Mouse (Mus musculus) myocyte (in vitro differentiated cells): ENCODE data around the gene Hist2h3c2. TPM values are rescaled to one million over a fixed set of nuclear protein-coding genes. Genes with fewer than 3 reads are reported as not detected.

ENCODE experiments used
- H3K27me3 ChIP-seq: one replicate; pipeline ENCODE4 v1.6.1; 2011; ENCODE audit not compliant: control insufficient read depth, insufficient read depth, insufficient read length
- H3K36me3 ChIP-seq: one replicate; pipeline ENCODE4 v1.6.1; 2011; ENCODE audit not compliant: control insufficient read depth, insufficient read depth
- H3K4me2 ChIP-seq: one replicate; pipeline ENCODE4 v1.6.1; 2011; ENCODE audit warnings: low read depth, control low read depth
- H3K4me3 ChIP-seq: one replicate; pipeline ENCODE4 v1.5.1; 2011; ENCODE audit warnings: mild to moderate bottlenecking, control low read depth, moderate library complexity
- H3K79me2 ChIP-seq: one replicate; pipeline ENCODE4 v1.6.1; 2011; ENCODE audit not compliant: control insufficient read depth, insufficient read depth
- H3ac ChIP-seq: one replicate; pipeline ENCODE4 v1.6.1; 2011; ENCODE audit not compliant: control insufficient read depth, insufficient read length
- CEBPB ChIP-seq: IDR thresholded peaks from 2 replicates; pipeline ENCODE4 v1.6.1; 2011; ENCODE audit warnings: mild to moderate bottlenecking, moderate library complexity; ENCODE audit not compliant: poor library complexity, insufficient read depth, severe bottlenecking
- E2F4 ChIP-seq: IDR thresholded peaks from one replicate; pipeline ENCODE4 v1.6.1; 2011; ENCODE audit warnings: mild to moderate bottlenecking, control low read depth, moderate library complexity; ENCODE audit not compliant: insufficient read depth
- MAX ChIP-seq: IDR thresholded peaks from one replicate; pipeline ENCODE4 v1.6.1; 2011; ENCODE audit warnings: low read depth, mild to moderate bottlenecking, control low read depth
- MYOD1 ChIP-seq, 3 experiments: IDR thresholded peaks; one replicate each; pipeline ENCODE4 v1.6.1; 2011; ENCODE audit warnings: control low read depth in 2 of 3, low read depth in 2 of 3, mild to moderate bottlenecking in 2 of 3, moderate library complexity in 1 of 3; ENCODE audit not compliant: insufficient read length in 2 of 3, control insufficient read depth in 1 of 3
- MYOG ChIP-seq, 3 experiments: IDR thresholded peaks; one replicate each; pipeline ENCODE4 v1.6.1; 2011; ENCODE audit warnings: control low read depth in 2 of 3, low read depth in 2 of 3, mild to moderate bottlenecking in 2 of 3; ENCODE audit not compliant: insufficient read length in 2 of 3, control insufficient read depth in 1 of 3, insufficient read depth in 1 of 3
- POLR2A ChIP-seq: IDR thresholded peaks from one replicate; pipeline ENCODE4 v1.6.1; 2011; ENCODE audit warnings: low read depth, mild to moderate bottlenecking, control low read depth, moderate library complexity; ENCODE audit not compliant: insufficient read length
- POLR2AphosphoS2 ChIP-seq: IDR thresholded peaks from one replicate; pipeline ENCODE4 v1.6.1; 2011; ENCODE audit warnings: low read depth, control low read depth; ENCODE audit not compliant: insufficient read length
- REST ChIP-seq: IDR thresholded peaks from one replicate; pipeline ENCODE4 v1.6.1; 2011; ENCODE audit warnings: mild to moderate bottlenecking, control low read depth, moderate library complexity; ENCODE audit not compliant: insufficient read depth, insufficient read length
- SRF ChIP-seq: IDR thresholded peaks from one replicate; pipeline ENCODE4 v1.6.1; 2011; ENCODE audit warnings: low read depth; ENCODE audit not compliant: control insufficient read depth, insufficient read length
- TCF12 ChIP-seq: IDR thresholded peaks from one replicate; pipeline ENCODE4 v1.6.1; 2011; ENCODE audit warnings: mild to moderate bottlenecking, control low read depth; ENCODE audit not compliant: poor library complexity, insufficient read depth, severe bottlenecking
- TCF3 ChIP-seq: IDR thresholded peaks from one replicate; pipeline ENCODE4 v1.6.1; 2011; ENCODE audit warnings: low read depth, control low read depth; ENCODE audit not compliant: insufficient read length
- USF1 ChIP-seq: IDR thresholded peaks from one replicate; pipeline ENCODE4 v1.6.1; 2011; ENCODE audit warnings: low read depth, mild to moderate bottlenecking, control low read depth, moderate library complexity
- polyA plus RNA-seq: library from polyadenylated mRNA; unstranded; fragments of >200 nt; fragmentation: generic; extraction: Trizol; gene quantifications from one replicate; pipeline ENCODE4 v1.2.1, GENCODE M21; 2012; ENCODE audit warnings: missing spikeins

The Hist2h3c2 gene
- polyA plus RNA-seq, 1 experiment = 22.7 TPM

GRCm38 (mm10) chr3:96255926-96256593, 17.1 kb upstream of the Hist2h3c2 start:
- H3K4me2 ChIP-seq = no peak overlapping the region
- no peaks in the 10 kb centered on the region for H3K79me2 ChIP-seq
- no peak overlapping the region for H3K4me3 ChIP-seq
- no peaks in the 10 kb centered on the region for H3K36me3 ChIP-seq
- H3K27me3 ChIP-seq = no peaks in the 10 kb centered on the region
- no peak overlapping the region for H3ac ChIP-seq
- no peak for TF ChIP-seq SRF

- no peak overlapping the region for H3K4me2 ChIP-seq
- H3K79me2 ChIP-seq = no peaks in the 10 kb centered on the region
- no peak for TF ChIP-seq MYOG (IDR thresholded peaks at IDR 0.05; ENCODE audit: control insufficient read depth in 1 of 3, insufficient read depth in 1 of 3, insufficient read length in 2 of 3, low read depth in 2 of 3)
- TF ChIP-seq MYOD1 (IDR thresholded peaks at IDR 0.05; ENCODE audit: control insufficient read depth in 1 of 3, insufficient read length in 2 of 3, low read depth in 2 of 3) = no peak
- TF ChIP-seq POLR2A = no peak
- no peak for TF ChIP-seq TCF12
- TF ChIP-seq REST = no peak
- TF ChIP-seq CEBPB = no peak
- TF ChIP-seq SRF = no peak
- TF ChIP-seq POLR2AphosphoS2 = no peak
- TF ChIP-seq TCF3 = no peak
- TF ChIP-seq USF1 = no peak
- no peak for TF ChIP-seq MAX
- no peak for TF ChIP-seq E2F4
- H3K4me3 ChIP-seq = no peak overlapping the region
- no peaks in the 10 kb centered on the region for H3K36me3 ChIP-seq
- no peak overlapping the region for H3ac ChIP-seq
- no peaks in the 10 kb centered on the region for H3K27me3 ChIP-seq
Observed at GRCm38 (mm10) chr3:96254683-96255355, 15.9 kb upstream of the Hist2h3c2 start.

- TF ChIP-seq MYOD1 (IDR thresholded peaks at IDR 0.05; ENCODE audit: control insufficient read depth in 1 of 3, insufficient read length in 2 of 3, low read depth in 2 of 3) (no peak), POLR2A (no peak), TCF12 (no peak), USF1 (no peak), MAX (no peak), TCF3 (no peak), MYOG (IDR thresholded peaks at IDR 0.05; ENCODE audit: control insufficient read depth in 1 of 3, insufficient read depth in 1 of 3, insufficient read length in 2 of 3, low read depth in 2 of 3) (no peak), SRF (no peak), POLR2AphosphoS2 (no peak), REST (no peak)
- Histone ChIP-seq H3K4me3 (no peak overlapping the region), H3K79me2 (peaks cover 5% of the 10 kb centered on the region), H3K4me2 (no peak overlapping the region), H3K27me3 (no peaks in the 10 kb centered on the region), H3K36me3 (no peaks in the 10 kb centered on the region), H3ac (no peak overlapping the region)
Observed at GRCm38 (mm10) chr3:96251787-96252186, 12.9 kb upstream of the Hist2h3c2 start.

GRCm38 (mm10) chr3:96250890-96251289, 12.0 kb upstream of the Hist2h3c2 start:
- Histone ChIP-seq H3K4me2 (no peak overlapping the region), H3K4me3 (no peak overlapping the region), H3K79me2 (peaks cover 5% of the 10 kb centered on the region), H3K27me3 (no peaks in the 10 kb centered on the region), H3K36me3 (no peaks in the 10 kb centered on the region), H3ac (no peak overlapping the region)
- TF ChIP-seq POLR2AphosphoS2 = no peak
- peak; percentile 19 for TF ChIP-seq TCF12
- TF ChIP-seq TCF3 = no peak
- peak in 1 of 3 experiments; percentile 7 for TF ChIP-seq MYOD1 (IDR thresholded peaks at IDR 0.05; ENCODE audit: control insufficient read depth in 1 of 3, insufficient read length in 2 of 3, low read depth in 2 of 3)

GRCm38 (mm10) chr3:96249034-96249345, 10.1 kb upstream of the Hist2h3c2 start:
- H3K36me3 ChIP-seq = no peaks in the 10 kb centered on the region
- H3K4me3 ChIP-seq = peak overlapping the region; percentile 35
- no peaks in the 10 kb centered on the region for H3K27me3 ChIP-seq
- peaks cover 5% of the 10 kb centered on the region for H3K79me2 ChIP-seq
- TF ChIP-seq TCF3 (no peak), CEBPB (no peak), MYOG (IDR thresholded peaks at IDR 0.05; ENCODE audit: control insufficient read depth in 1 of 3, insufficient read depth in 1 of 3, insufficient read length in 2 of 3, low read depth in 2 of 3) (no peak), POLR2AphosphoS2 (no peak), REST (no peak), POLR2A (no peak), E2F4 (no peak), MYOD1 (IDR thresholded peaks at IDR 0.05; ENCODE audit: control insufficient read depth in 1 of 3, insufficient read length in 2 of 3, low read depth in 2 of 3) (no peak), SRF (no peak), MAX (no peak), USF1 (no peak), TCF12 (no peak)
- H3K4me2 ChIP-seq = peak overlapping the region; percentile 74
- no peak overlapping the region for H3ac ChIP-seq
